Mouse (Mus musculus) kidney, postnatal 36 days (tissue): ENCODE measurements around the gene Pmch.
A peak's percentile ranks its signal among the peaks of the same experiment; 100 is the strongest.

Source experiments
- DNase-seq, 2 experiments: peaks; one replicate each; pipeline ENCODE4 v3.0.0; 2021 to 2022; ENCODE audit warnings: mixed read lengths in 2 of 2

The Pmch gene

DNA sequence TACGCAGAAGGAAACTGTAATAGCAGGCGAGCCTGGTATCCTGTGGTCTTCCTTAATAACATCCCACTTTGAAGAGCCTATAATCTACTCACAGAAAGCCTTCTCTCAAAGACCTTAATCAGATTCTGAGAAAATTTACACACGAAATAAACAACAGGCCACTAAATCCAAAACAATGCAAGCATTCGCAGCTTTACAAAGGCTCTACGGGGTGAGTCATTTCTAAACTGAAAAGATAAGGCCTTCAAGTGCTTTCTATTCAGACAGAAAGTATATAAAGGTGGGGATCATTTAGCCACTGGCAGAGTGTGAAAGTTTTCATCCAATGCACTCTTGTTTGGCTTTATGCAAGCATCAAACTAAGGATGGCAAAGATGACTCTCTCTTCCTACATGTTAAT is at the start of gene Pmch:
TSS of gene Pmch (plus strand) at position 301 of the 400 bp plus-strand sequence.
- DNase-seq: no peak

GRCm38 (mm10) chr10:88044297-88044696 is 46.6 kb upstream of the Pmch start:
- no peak for DNase-seq

- DNase-seq: no peak
Measured at GRCm38 (mm10) chr10:88046098-88046771, 44.6 kb upstream of the Pmch start.

DNA sequence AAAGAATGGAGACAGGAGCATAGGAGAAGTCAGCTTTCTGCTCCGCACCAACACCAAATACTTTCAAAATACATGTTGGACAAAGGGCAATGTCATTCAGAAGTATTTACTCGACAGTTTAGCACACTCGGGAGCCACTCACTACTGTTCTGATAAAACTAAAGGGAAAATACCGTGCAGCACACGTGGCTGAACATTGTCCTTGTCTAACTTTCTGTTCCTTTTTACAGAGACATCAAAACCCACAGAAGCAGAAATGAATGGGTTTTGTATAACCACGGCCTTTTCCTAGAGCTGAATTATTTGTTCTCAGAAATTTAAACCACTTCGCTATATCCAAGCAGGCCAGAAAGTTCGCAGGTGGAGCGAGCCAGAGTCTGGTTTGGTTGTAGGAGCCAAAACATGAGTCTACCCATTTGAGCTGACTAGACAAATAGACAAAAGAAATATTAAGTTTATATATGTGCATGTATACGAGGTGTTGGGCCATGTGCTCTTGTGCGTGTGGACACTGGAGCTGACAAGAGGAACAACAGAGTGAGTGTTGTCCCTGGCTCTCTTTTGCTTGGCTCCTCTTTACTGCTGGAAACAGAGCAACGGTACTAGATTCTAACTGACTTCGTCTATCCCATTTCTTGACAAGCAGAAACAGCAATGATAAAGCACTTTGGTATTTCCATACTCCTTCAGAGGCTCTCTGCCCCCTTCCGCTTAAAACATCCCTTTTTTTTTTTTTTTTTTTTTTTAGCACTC is 36.5 kb upstream of the Pmch start:
- no peak for DNase-seq

- DNase-seq: no peak
Measured at GRCm38 (mm10) chr10:88056950-88057649, 33.8 kb upstream of the Pmch start.

GRCm38 (mm10) chr10:88063436-88063835 is 27.4 kb upstream of the Pmch start:
- DNase-seq: no peak

- DNase-seq: peak; percentile 5 to 15
Measured at GRCm38 (mm10) chr10:88064872-88065271, 26.0 kb upstream of the Pmch start.

DNA sequence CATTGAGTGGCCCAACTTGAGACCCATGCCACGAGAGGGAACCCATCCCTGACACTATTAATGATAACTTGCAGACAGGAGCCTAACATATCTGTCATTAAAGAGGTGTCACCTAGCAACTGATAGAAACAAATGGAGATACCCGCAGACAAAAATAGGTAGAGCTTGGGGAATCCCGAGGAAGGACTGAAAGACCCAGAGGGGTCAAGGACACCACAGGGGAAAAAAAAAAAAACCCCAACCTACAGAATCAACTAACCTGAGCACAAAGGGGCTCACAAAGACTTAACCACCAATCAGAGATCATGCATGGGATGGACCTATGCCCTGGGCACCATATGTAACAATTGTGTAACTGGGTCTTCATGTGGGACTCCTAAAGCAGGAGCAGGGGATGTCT is 23.5 kb upstream of the Pmch start:
- DNase-seq: no peak

DNA sequence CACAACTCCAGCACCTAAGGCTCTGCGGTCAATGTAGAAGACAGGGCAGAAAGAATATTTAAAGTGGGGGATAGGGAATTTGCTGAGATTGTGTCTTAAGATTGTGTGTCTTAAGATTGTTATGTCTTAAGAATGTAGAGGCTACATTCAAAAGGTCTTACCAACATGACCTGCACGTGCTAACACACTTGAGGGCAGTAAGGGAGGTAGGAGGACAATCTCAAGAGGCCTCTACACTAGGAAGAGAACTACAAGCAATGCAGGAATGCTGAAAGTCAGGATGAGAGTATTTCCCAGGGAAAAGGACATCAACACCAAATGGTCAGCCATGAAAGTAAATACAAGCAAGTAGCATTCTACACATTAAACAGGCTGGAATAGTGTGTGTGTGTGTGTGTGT is 15.3 kb downstream of the Pmch start:
- no peak for DNase-seq

DNA sequence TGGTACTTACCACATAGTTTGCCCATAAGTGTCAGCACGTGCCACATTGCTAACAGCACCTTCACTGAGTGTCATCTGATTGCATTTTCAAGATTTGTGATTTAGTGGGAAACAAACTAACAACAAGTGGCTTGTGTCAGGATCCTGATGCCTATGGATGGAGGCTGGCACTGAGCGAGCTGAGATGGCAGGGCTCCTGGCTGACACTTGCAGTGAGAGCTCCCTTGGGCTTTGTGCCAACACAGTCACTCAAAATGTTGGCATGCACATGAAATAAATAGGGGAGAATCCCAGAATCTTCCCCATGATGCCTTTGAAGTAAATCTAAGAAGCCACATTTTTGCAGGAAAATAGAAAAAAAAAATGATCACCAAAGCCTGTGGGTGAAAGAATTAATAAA is 22.4 kb downstream of the Pmch start:
- DNase-seq: no peak

DNA sequence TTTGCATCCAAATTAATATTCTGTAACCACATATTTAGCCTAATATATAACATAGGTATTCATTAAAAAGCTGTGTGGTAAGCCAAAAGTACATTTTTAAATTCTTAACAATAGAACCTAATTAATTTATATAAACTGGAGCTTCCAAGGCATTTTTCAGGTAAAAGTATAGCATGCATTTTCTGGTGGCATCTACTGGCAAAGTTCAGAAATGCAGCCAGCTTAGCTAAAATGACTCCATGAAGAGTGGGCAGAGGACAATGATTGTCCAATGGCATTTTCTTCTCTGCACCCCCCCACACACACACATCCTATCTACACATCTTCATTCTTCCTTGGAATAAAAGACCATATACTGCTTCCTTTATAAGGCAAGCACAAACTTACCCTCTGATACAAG is 28.8 kb downstream of the Pmch start:
- DNase-seq: peak in 1 of 2 experiments; percentile 20

GRCm38 (mm10) chr10:88135630-88136029 is 44.8 kb downstream of the Pmch start:
- DNase-seq: no peak
